Mouse (Mus musculus) forebrain, embryonic 14.5 days (tissue): ENCODE measurements around the gene Med27. TPM values are rescaled to one million over a fixed set of nuclear protein-coding genes. Genes with fewer than 3 reads are reported as not detected.

Experiments
- ATAC-seq: fragments of 200-750 bp; cut with Nextera tagmentation; 2 replicates; pipeline ENCODE4 v1.8.0; 2017; ENCODE audit warnings: mild to moderate bottlenecking, moderate library complexity
- DNase-seq: peaks from one replicate; pipeline ENCODE4 v3.0.0-alpha.2; 2015; ENCODE audit warnings: low spot score
- H3K27ac ChIP-seq: fragments of 300-500 bp; sonication (generic); 2 replicates; pipeline ENCODE4 v1.5.1; 2014; ENCODE audit warnings: low read depth, mild to moderate bottlenecking, control low read depth, low read length, moderate library complexity
- H3K27me3 ChIP-seq: fragments of 300-500 bp; sonication (generic); replicated peaks from 2 replicates; pipeline ENCODE4 v1.6.1; 2014; ENCODE audit warnings: low read length, control low read depth, mixed read lengths; ENCODE audit not compliant: control insufficient read depth, insufficient read depth
- H3K36me3 ChIP-seq: fragments of 300-500 bp; sonication (generic); 2 replicates; pipeline ENCODE4 v1.6.1; 2014; ENCODE audit warnings: low read length, control low read depth; ENCODE audit not compliant: control insufficient read depth, insufficient read depth
- H3K4me1 ChIP-seq: fragments of 300-500 bp; sonication (generic); 2 replicates; pipeline ENCODE4 v1.6.1; 2014; ENCODE audit warnings: antibody characterized with exemption, low read length, control low read depth; ENCODE audit not compliant: control insufficient read depth, insufficient read depth
- H3K4me2 ChIP-seq: fragments of 300-500 bp; sonication (generic); 2 replicates; pipeline ENCODE4 v1.6.1; 2014; ENCODE audit warnings: mild to moderate bottlenecking, control low read depth, low read length
- H3K4me3 ChIP-seq: fragments of 300-500 bp; sonication (generic); 2 replicates; pipeline ENCODE4 v1.5.1; 2014; ENCODE audit warnings: low read depth, low read length, control low read depth
- H3K9ac ChIP-seq: fragments of 300-500 bp; sonication (generic); 2 replicates; pipeline ENCODE4 v1.6.1; 2014; ENCODE audit warnings: mild to moderate bottlenecking, low read length, control low read depth, moderate library complexity
- H3K9me3 ChIP-seq: fragments of 300-500 bp; sonication (generic); replicated peaks from 2 replicates; pipeline ENCODE4 v1.6.1; 2016; ENCODE audit warnings: low read length, control low read depth, mixed read lengths; ENCODE audit not compliant: control insufficient read depth
- WGBS: fragments of 180-500 bp; shearing (Covaris S2); extraction: QIAGEN DNeasy Blood & Tissue Kit; methylation state at CpG from one replicate; pipeline ENCODE4 v1.1.7; 2014; 5-methylcytosine and 5-hydroxymethylcytosine counted together
- polyA plus RNA-seq: library from polyadenylated mRNA; unstranded; fragments of >200 nt; fragmentation: Nextera tagmentation; extraction: Ambion mirVana; gene quantifications from 2 replicates; pipeline ENCODE4 v1.2.1, GENCODE M21; 2014

Gene Med27
- polyA plus RNA-seq, 1 experiment from 2014 or later: 108 TPM

DNA sequence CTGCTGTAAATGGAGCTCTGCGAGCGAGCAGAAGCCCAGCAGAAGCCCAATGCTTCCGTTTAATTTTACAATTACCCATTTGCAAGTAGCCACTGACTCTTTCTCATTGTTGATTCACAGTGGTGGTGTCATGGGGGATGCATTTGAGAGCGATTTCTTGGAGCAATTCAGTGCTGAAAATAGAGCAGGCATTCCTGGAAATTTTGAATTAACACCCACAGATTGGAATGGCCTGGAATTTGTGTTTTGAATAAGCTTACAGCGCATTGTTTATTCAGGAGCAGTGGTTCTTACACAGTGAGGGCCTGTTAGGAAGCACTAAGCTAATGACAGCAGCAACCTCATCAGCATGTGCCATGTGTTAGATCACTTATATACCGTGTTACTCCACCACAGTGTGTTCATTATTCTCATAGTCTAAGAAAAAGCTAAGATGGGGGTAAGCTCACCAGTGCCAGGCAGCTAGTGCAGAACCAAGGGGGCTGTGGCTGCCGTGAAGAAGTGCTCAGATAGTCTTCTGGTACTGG lies 101.9 kb downstream of the Med27 start:
- peak; percentile 49 for ATAC-seq
- Histone ChIP-seq H3K36me3 (no peaks in the 10 kb centered on the region), H3K27ac (peak overlapping the region; percentile 22; the same call in 1 of the 2 replicates), H3K4me1 (peaks cover 38% of the 10 kb centered on the region), H3K27me3 (no peaks in the 10 kb centered on the region), H3K9ac (no peak overlapping the region), H3K9me3 (no peaks in the 10 kb centered on the region), H3K4me2 (no peak overlapping the region), H3K4me3 (no peak overlapping the region)
- WGBS: 32% methylated on average over 7 of the region's 7 CpGs
- peak; percentile 56 for DNase-seq

DNA sequence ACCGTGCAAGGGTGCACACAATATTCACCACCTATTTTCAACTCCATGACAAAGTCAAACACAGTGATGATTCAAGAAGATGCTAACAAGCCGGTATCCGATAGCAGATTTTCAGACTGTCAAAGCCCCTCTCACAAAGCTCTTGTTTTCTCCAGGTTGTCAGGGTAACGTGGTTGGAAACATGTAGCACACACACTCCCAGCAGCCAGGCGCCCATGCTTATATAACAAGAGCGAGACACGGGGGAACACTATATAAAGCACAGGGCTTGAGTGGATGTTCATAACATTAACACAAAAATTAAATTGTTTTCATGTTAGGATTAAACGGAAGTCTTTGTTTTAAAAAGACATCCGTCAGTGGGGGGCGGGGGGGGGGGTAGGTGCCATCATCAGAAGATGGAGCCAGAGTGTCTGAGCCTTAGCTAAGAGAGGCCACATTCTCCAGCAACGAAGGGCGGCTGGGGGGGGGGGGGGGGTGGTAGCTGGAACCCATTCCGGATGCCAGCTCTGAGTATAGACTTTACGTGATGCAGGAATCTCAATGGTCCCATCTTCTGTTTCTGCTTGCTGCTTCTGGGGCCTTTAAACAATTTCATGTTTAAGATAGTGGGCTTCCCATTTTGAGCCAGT lies 104.9 kb downstream of the Med27 start:
- Histone ChIP-seq H3K9me3 (no peaks in the 10 kb centered on the region), H3K4me1 (peaks cover 51% of the 10 kb centered on the region), H3K4me3 (no peak overlapping the region), H3K27me3 (no peaks in the 10 kb centered on the region), H3K9ac (no peak overlapping the region), H3K4me2 (no peak overlapping the region), H3K27ac (no peak overlapping the region), H3K36me3 (no peaks in the 10 kb centered on the region)
- 60% methylated on average over 14 of the region's 14 CpGs for WGBS
- DNase-seq (peak; percentile 80), ATAC-seq (no peak)

DNA sequence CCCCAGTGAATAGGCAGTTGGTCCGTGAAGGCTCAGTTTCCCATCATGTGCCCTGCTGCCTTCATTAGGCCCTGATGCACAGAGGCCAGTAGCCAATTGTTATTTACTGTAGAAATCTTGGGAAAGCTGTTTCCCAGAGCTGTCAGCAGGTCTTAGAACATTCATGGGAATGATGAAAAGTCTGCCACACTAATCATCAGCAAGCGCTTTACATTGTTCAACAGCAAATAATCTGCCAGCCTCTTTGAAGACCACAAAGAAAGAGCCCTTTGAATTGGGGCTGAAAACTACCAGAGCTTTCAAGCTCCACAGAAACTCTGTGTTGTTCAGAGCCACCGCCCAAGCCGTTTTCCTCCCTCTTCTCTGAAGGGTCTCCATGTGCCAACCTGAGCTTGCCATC lies 106.8 kb downstream of the Med27 start:
- ATAC-seq (0 out of 2 replicates have a peak, but pooled peaks have one; percentile 35), DNase-seq (peak; percentile 73)
- no peaks in the 10 kb centered on the region for H3K36me3 ChIP-seq
- no peaks in the 10 kb centered on the region for H3K9me3 ChIP-seq
- H3K4me3 ChIP-seq: no peak overlapping the region
- no peaks in the 10 kb centered on the region for H3K27me3 ChIP-seq
- no peak overlapping the region for H3K9ac ChIP-seq
- WGBS: 14% methylated on average over 4 of the region's 4 CpGs
- H3K4me1 ChIP-seq: peaks cover 49% of the 10 kb centered on the region
- peak overlapping the region; percentile 23; the same call in 1 of the 2 replicates for H3K27ac ChIP-seq
- H3K4me2 ChIP-seq: no peak overlapping the region

DNA sequence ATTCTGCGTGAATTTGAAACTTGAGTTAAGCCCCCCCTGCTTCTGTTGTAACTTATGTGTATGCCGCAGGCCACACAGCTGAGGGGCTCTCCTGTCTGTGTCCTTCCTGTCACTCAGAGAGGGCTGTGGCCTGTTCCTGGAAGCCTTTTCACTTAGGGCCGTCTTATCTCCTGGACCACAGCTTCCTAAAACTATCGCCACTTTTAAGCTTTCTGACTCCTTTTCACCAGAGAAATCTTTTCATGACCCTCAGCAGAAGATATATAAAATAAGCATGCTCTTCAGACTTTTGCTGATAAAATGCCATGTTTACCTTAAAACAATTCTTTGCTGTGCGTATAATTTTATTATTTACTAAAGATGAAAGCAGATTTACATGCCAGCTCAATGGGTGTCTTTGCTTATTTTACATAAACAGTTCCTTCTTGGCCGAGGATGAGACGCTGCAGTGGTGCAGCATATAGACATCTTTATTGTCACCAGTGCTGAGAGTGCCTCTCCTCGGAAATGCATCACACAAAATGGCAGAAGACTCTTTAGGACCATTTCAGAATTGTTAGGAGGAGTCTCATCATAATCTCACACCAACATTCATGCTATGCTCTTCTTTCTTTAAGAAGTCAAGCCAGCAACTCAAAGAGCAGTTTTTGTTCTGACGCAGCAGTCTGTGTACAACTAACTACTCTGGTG lies 110.2 kb downstream of the Med27 start:
- Histone ChIP-seq H3K36me3 (no peaks in the 10 kb centered on the region), H3K27ac (no peak overlapping the region), H3K4me3 (no peak overlapping the region), H3K9ac (no peak overlapping the region), H3K4me1 (peaks cover 35% of the 10 kb centered on the region), H3K9me3 (no peaks in the 10 kb centered on the region), H3K4me2 (no peak overlapping the region), H3K27me3 (no peaks in the 10 kb centered on the region)
- no peak for ATAC-seq
- no peak for DNase-seq
- WGBS: 73% methylated on average over 9 of the region's 9 CpGs

DNA sequence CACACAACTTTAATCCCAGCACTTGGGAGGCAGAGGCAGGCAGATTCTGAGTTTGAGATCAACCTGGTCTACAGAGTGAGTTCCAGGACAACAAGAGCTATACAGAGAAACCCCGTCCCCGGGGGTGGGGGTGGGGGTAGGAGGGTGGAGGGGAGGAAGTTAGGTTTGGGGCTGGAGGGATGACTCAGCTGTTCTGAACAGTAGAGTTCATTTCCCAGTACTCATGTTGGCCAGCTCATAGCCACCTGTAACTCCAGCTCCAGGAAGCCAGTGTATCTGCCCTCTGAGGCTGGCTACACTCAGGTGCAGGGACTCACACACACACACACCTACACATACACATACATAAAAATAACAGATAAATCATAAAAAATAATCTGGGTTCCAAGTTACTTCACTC lies 111.1 kb downstream of the Med27 start:
- H3K9ac ChIP-seq: no peak overlapping the region

DNA sequence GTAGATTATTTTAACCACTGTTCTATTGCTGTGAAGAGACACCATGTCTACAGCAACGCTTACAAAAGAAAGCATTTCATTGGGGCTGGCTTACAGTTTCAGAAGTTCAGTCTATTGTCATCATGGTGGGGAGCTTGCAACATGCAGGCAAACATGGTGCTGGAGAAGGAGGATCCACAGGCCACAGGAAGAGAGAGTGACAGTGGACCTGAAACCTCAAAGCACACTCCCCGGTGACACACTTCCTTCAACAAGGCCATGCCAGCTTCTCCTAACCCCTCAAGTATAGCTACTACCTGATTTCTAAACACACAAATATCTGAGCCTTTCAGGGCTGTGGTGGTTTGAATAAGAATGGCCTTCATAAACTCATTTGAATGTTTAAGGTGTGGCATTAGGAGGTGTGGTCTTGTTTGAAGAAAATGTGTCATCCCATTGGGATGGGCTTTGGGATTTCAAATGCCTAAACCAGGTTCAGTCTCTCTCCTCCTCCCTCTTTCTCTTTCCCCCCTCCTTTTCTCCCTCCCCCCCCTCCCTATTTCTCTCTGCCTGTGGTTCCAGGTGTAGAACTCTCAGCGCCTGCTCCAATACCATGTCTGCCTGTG lies 111.8 kb downstream of the Med27 start:
- 96% methylated on average over 3 of the region's 3 CpGs for WGBS
- DNase-seq: no peak
- ATAC-seq: no peak
- Histone ChIP-seq H3K9ac (no peak overlapping the region), H3K4me2 (no peak overlapping the region), H3K27me3 (no peaks in the 10 kb centered on the region), H3K9me3 (no peaks in the 10 kb centered on the region), H3K27ac (no peak overlapping the region), H3K36me3 (no peaks in the 10 kb centered on the region), H3K4me3 (no peak overlapping the region), H3K4me1 (peaks cover 21% of the 10 kb centered on the region)

More for the DNA sequence above, 111.1 kb downstream of the Med27 start:
- no peaks in the 10 kb centered on the region for H3K27me3 ChIP-seq
- 66% methylated on average over 2 of the region's 2 CpGs for WGBS
- no peak overlapping the region for H3K4me2 ChIP-seq
- no peak overlapping the region for H3K27ac ChIP-seq
- no peak for ATAC-seq
- H3K36me3 ChIP-seq: no peaks in the 10 kb centered on the region
- peaks cover 29% of the 10 kb centered on the region for H3K4me1 ChIP-seq
- no peak overlapping the region for H3K4me3 ChIP-seq
- no peak for DNase-seq
- no peaks in the 10 kb centered on the region for H3K9me3 ChIP-seq

DNA sequence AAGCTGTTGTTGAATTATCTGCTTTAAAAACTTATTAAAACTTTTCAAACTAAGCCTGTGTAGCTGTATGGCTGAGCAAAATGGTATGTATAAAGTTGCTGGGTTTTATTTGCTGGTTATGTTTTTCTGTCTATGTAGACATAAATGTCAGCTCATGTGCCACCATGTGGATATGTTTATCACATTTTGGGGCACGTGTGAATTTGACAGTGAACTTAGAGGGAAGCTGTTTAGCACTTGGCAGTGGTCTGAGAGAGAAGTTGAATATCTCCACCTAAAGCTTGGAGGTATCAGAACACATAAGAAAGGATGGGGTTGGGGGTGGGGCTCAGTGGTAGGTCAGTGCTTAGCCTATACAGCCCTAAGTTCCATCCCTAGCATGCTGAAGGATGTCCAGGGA lies 113.0 kb downstream of the Med27 start:
- peaks cover 14% of the 10 kb centered on the region for H3K4me1 ChIP-seq
- WGBS: 70% methylated on average over 1 of the region's 1 CpGs
- DNase-seq (no peak), ATAC-seq (no peak)
- no peaks in the 10 kb centered on the region for H3K9me3 ChIP-seq
- H3K4me2 ChIP-seq: no peak overlapping the region
- no peak overlapping the region for H3K4me3 ChIP-seq
- no peak overlapping the region for H3K27ac ChIP-seq
- H3K9ac ChIP-seq: no peak overlapping the region
- no peaks in the 10 kb centered on the region for H3K36me3 ChIP-seq
- H3K27me3 ChIP-seq: no peaks in the 10 kb centered on the region

DNA sequence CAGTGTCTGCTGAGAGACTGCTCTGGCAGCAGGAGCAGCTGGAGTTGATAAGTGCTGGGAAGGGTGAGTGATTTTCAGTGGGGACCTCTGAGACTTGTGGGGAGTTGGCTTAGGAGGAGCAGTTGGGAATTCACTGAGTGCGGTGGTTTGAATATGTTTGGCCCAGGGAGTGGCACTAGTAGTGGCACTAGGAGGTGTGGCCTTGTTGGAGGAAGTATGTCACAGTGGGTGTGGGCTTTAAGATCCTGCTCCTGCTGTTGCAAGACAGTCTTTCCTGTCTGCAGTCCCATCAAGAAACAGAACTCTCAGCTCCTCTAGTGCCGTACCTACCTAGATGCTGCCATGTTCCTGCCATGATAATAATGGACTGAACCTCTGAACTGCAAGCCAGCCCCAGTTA lies 115.2 kb downstream of the Med27 start:
- Histone ChIP-seq H3K36me3 (no peaks in the 10 kb centered on the region), H3K4me1 (peaks cover 26% of the 10 kb centered on the region), H3K27me3 (no peaks in the 10 kb centered on the region), H3K9ac (no peak overlapping the region), H3K4me2 (no peak overlapping the region), H3K4me3 (no peak overlapping the region), H3K9me3 (no peaks in the 10 kb centered on the region), H3K27ac (no peak overlapping the region)
- 100% methylated on average over 2 of the region's 2 CpGs for whole genome bisulfite sequencing
- ATAC-seq (no peak), DNase-seq (no peak)
